Mouse (Mus musculus) bone marrow, adult 2 months (tissue): ENCODE measurements around the gene Xk.
"Not testable (repeated sequence)": the region's sequence is repeated elsewhere in the genome, so short reads cannot be mapped to it uniquely, and the experiment has no call there.

Experiments used
- CTCF ChIP-seq: fragments of 200-500 bp; IDR thresholded peaks from 2 replicates; pipeline ENCODE4 v1.5.1; 2011; ENCODE audit warnings: low read length, control low read depth; ENCODE audit not compliant: control insufficient read depth, insufficient read depth
- POLR2A ChIP-seq: fragments of 200-500 bp; IDR thresholded peaks from 2 replicates; pipeline ENCODE4 v1.6.1; 2011; ENCODE audit warnings: low read depth, mild to moderate bottlenecking, control low read depth, low read length, borderline replicate concordance; ENCODE audit not compliant: control insufficient read depth

DNA sequence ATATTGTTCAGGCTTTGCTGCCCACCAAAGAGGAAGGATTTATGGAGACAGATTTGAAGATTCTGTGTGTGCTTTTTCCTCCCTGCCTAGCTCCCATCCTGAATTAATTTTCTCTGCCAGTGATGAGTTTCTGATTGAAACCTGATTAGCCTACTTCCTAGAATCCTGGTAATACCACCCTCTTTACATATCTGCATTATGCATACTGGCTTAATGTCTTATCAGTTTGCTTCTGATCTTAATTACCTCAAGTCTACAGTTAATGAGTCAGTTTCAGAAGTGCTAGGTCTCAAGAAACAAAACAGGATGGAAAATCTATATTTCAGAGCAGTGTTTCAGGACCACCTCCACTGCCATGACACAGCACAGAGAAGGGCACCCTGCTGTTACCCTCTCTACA, 43.9 kb downstream of the Xk start:
- not testable (repeated sequence) for TF ChIP-seq CTCF, POLR2A
